Mouse (Mus musculus): Measurements from ENCODE around the gene Ube4a.

The Ube4a gene

GRCm38 (mm10) chr9:44965126-44965832, at the start of gene Ube4a:
Gene Ube4a, minus strand, starts transcription at chr9:44965600.
- DNase-seq (ENCODE audit: low spot score): peak; percentile 98

- no peak for DNase-seq (ENCODE audit: low spot score)
Observed at GRCm38 (mm10) chr9:45014879-45015278, 49.5 kb upstream of the Ube4a start.

- DNase-seq (ENCODE audit: low spot score): no peak
Observed at GRCm38 (mm10) chr9:45011291-45011690, 45.9 kb upstream of the Ube4a start.

GRCm38 (mm10) chr9:45010461-45010860, 45.1 kb upstream of the Ube4a start:
- DNase-seq (ENCODE audit: low spot score): no peak

- no peak for DNase-seq (ENCODE audit: low spot score)
Observed at GRCm38 (mm10) chr9:45009180-45010078, 44.0 kb upstream of the Ube4a start, which contains the start of gene Cd3e. Gene Cd3e, minus strand, starts transcription at chr9:45009627.

- no peak for DNase-seq (ENCODE audit: low spot score)
Observed at GRCm38 (mm10) chr9:45008342-45008741, 42.9 kb upstream of the Ube4a start.

- no peak for DNase-seq (ENCODE audit: low spot score)
Observed at GRCm38 (mm10) chr9:45007404-45007803, 42.0 kb upstream of the Ube4a start.

GRCm38 (mm10) chr9:45000249-45000648, 34.8 kb upstream of the Ube4a start:
- DNase-seq (ENCODE audit: low spot score): no peak

GRCm38 (mm10) chr9:44999776-45000175, 34.4 kb upstream of the Ube4a start:
- DNase-seq (ENCODE audit: low spot score): no peak

GRCm38 (mm10) chr9:44999171-44999570, 33.8 kb upstream of the Ube4a start:
- no peak for DNase-seq (ENCODE audit: low spot score)

GRCm38 (mm10) chr9:44998138-44998537, 32.7 kb upstream of the Ube4a start:
- DNase-seq (ENCODE audit: low spot score): no peak

GRCm38 (mm10) chr9:44996590-44996989, 31.2 kb upstream of the Ube4a start:
- no peak for DNase-seq (ENCODE audit: low spot score)

- no peak for DNase-seq (ENCODE audit: low spot score)
Observed at GRCm38 (mm10) chr9:44994962-44995361, 29.6 kb upstream of the Ube4a start.

- no peak for DNase-seq (ENCODE audit: low spot score)
Observed at GRCm38 (mm10) chr9:44993268-44993667, 27.9 kb upstream of the Ube4a start.

GRCm38 (mm10) chr9:44992271-44992670, 26.9 kb upstream of the Ube4a start:
- peak; percentile 21 for DNase-seq (ENCODE audit: low spot score)

GRCm38 (mm10) chr9:44991821-44992220, 26.4 kb upstream of the Ube4a start:
- DNase-seq (ENCODE audit: low spot score): no peak

- DNase-seq (ENCODE audit: low spot score): no peak
Observed at GRCm38 (mm10) chr9:44986976-44987375, 21.6 kb upstream of the Ube4a start.

- DNase-seq (ENCODE audit: low spot score): no peak
Observed at GRCm38 (mm10) chr9:44986242-44986781, 20.9 kb upstream of the Ube4a start.

- DNase-seq (ENCODE audit: low spot score): no peak
Observed at GRCm38 (mm10) chr9:44985721-44986161, 20.3 kb upstream of the Ube4a start.

- no peak for DNase-seq (ENCODE audit: low spot score)
Observed at GRCm38 (mm10) chr9:44983001-44983400, 17.6 kb upstream of the Ube4a start.

GRCm38 (mm10) chr9:44982531-44982930, 17.1 kb upstream of the Ube4a start:
- DNase-seq (ENCODE audit: low spot score): no peak

GRCm38 (mm10) chr9:44982081-44982480, 16.7 kb upstream of the Ube4a start:
- no peak for DNase-seq (ENCODE audit: low spot score)

GRCm38 (mm10) chr9:44981676-44982075, 16.3 kb upstream of the Ube4a start, which contains the start of gene Cd3d:
Gene Cd3d, plus strand, starts transcription at chr9:44981786.
- no peak for DNase-seq (ENCODE audit: low spot score)
